Comparison of ENCODE assay signal across 12 mouse cellular contexts in the genomic region with DNA sequence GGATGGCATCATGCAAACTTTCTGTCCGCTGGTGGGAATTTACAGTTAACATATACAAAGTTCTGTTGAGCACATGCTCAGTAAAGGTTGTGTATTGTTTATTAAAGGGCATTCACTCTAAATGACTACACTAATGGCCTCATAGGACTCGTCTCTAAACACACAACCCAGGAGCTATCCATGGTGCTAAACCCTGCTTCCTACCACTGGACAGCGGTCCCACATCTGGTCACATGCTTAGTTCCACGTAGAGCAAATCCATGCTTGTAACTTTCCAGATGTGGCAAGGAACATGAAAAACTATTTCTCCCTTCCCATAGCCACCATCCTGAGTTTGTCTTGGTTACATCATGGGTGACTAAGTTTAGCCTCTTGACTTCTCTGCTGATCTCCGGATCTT. TPM values are rescaled to one million over a fixed set of nuclear protein-coding genes. Genes with fewer than 3 reads are reported as not detected.
A peak's percentile ranks its signal among the peaks of the same experiment; 100 is the strongest.
DNase-seq lines count a peak whose midpoint lies in the region; ATAC-seq and TF ChIP-seq lines count a peak whose summit lies in the region.
"Had no signal": no experiment of that assay in that cellular context is flagged by ENCODE, and none has a peak within 500 bp of the region (broad histone marks: within the 10 kb centered on the region; RNA-seq: fewer than 3 reads in every experiment).

No protein-coding gene starts in this region.

- H3K27me3 ChIP-seq in CH12.LX (replicated peaks) = no peaks in the 10 kb centered on the region
- H3K27me3 ChIP-seq in limb, embryonic 11.5 days (ENCODE audit: control insufficient read depth, insufficient read depth, low read length) = peaks cover 3% of the 10 kb centered on the region; the same call in 1 of the 2 replicates

- H3K36me3 ChIP-seq in CH12.LX (replicated peaks in 1 of 2; ENCODE audit: control insufficient read depth in 1 of 2, insufficient read depth in 1 of 2, low read length in 1 of 2) = no peaks in the 10 kb centered on the region
- H3K36me3 ChIP-seq in limb, embryonic 11.5 days (ENCODE audit: control insufficient read depth, insufficient read depth, low read length) = no peaks in the 10 kb centered on the region
- H3K36me3 ChIP-seq: forebrain, embryonic 10.5 days had no signal

- TF ChIP-seq EP300 in CH12.LX (IDR thresholded peaks at IDR 0.05; ENCODE audit: low read length) = no peak

- no peak overlapping the region for H3K27ac ChIP-seq in CH12.LX (ENCODE audit: insufficient read depth, low read depth)
- no peak overlapping the region for H3K27ac ChIP-seq in limb, embryonic 11.5 days (replicated peaks; ENCODE audit: low read depth, low read length)
- H3K27ac ChIP-seq: forebrain, embryonic 10.5 days had no signal

- H3K4me2 ChIP-seq in CH12.LX (ENCODE audit: insufficient read depth, low read depth, poor library complexity, severe bottlenecking) = no peak overlapping the region
- H3K4me2 ChIP-seq in limb, embryonic 11.5 days (ENCODE audit: low read depth, severe bottlenecking) = no peak overlapping the region

- TF ChIP-seq RAD21 in CH12.LX (IDR thresholded peaks at IDR 0.05; ENCODE audit: low read depth, low read length) = no peak

- in situ Hi-C loops in CH12.LX (cut with MboI; ENCODE audit: low pct_ligation_motif_present, low pct_unique_long_range_greater_than_20kb, low sequenced_read_pairs) = no loop called here

- peak; percentile 71 to 73 for DNase-seq in kidney, postnatal 4 days
- DNase-seq in kidney, adult 8-10 months = no peak
- no peak for DNase-seq in CH12.LX (ENCODE audit: extremely low read depth)
- peak; percentile 51 for DNase-seq in R1 (ENCODE audit: low read depth, low spot score)
- peak; percentile 78 for DNase-seq in limb, embryonic 11.5 days (ENCODE audit: low spot score)
- DNase-seq in cerebellum, postnatal 4 days (ENCODE audit: low spot score in 2 of 2) = no peak
- no peak for DNase-seq in left cerebral cortex, adult 9 months (ENCODE audit: low spot score in 2 of 2)
- DNase-seq in layer of hippocampus, postnatal 14 days (ENCODE audit: low spot score in 2 of 2) = no peak
- DNase-seq: cerebellum, adult 2 months had no signal

- no peak for ATAC-seq in limb, embryonic 11.5 days (ENCODE audit: insufficient number of reproducible peaks, low FRiP score, low TSS enrichment, low read depth)
- ATAC-seq: activated CD4-positive, CD25-positive, alpha-beta regulatory T cell, adult 4 months had no signal

- H3K4me1 ChIP-seq in CH12.LX (ENCODE audit: control insufficient read depth in 1 of 2, insufficient read depth in 2 of 2) = no peaks in the 10 kb centered on the region
- no peaks in the 10 kb centered on the region for H3K4me1 ChIP-seq in limb, embryonic 11.5 days (ENCODE audit: control insufficient read depth, insufficient read depth, low read length)

- no peaks in the 10 kb centered on the region for H3K9me3 ChIP-seq in CH12.LX (replicated peaks; ENCODE audit: low read length)
- no peaks in the 10 kb centered on the region for H3K9me3 ChIP-seq in limb, embryonic 11.5 days (ENCODE audit: control insufficient read depth, low read length)

- dilution Hi-C loops in CH12.LX (cut with MboI; ENCODE audit: extremely low pct_ligation_motif_present, extremely low pct_unique_long_range_greater_than_20kb, low sequenced_read_pairs) = no loop called here

- no peak for TF ChIP-seq CTCF in CH12.LX (conservative IDR thresholded peaks at IDR 0.05 in 1 of 2, IDR thresholded peaks at IDR 0.05 in 1 of 2; ENCODE audit: low read depth in 2 of 2, low read length in 2 of 2)

- H3K4me3 ChIP-seq in CH12.LX (replicated peaks in 1 of 3; ENCODE audit: low read depth in 2 of 3, low read length in 2 of 3, poor library complexity in 1 of 3) = no peak overlapping the region
- H3K4me3 ChIP-seq in limb, embryonic 11.5 days (ENCODE audit: low read depth, low read length) = no peak overlapping the region
- H3K4me3 ChIP-seq: forebrain, embryonic 10.5 days had no signal

- H3K9ac ChIP-seq in CH12.LX (ENCODE audit: insufficient read depth, low read depth) = no peak overlapping the region
- H3K9ac ChIP-seq in limb, embryonic 11.5 days (ENCODE audit: low read length) = no peak overlapping the region

- 65% methylated on average over 5 of the region's 5 CpGs for WGBS in limb, embryonic 11.5 days

- no peaks in the 10 kb centered on the region for H3K79me2 ChIP-seq in CH12.LX (replicated peaks; ENCODE audit: control insufficient read depth, extremely low read depth, insufficient read depth, poor library complexity, severe bottlenecking)

- no peak for TF ChIP-seq POLR2A in CH12.LX (IDR thresholded peaks at IDR 0.05; ENCODE audit: low read depth, low read length)

TF ChIP-seq in CH12.LX, 34 proteins besides CTCF, POLR2A, EP300 and RAD21:
- no peak for TF ChIP-seq ZMIZ1 (IDR thresholded peaks at IDR 0.05; ENCODE audit: low read depth, low read length)
- no peak for TF ChIP-seq E2F4 (IDR thresholded peaks at IDR 0.05; ENCODE audit: insufficient replicate concordance, low read depth, low read length)
- peak; percentile 54; the same call in 1 of the 2 replicates for TF ChIP-seq MXI1 (IDR thresholded peaks at IDR 0.05; ENCODE audit: low read depth, low read length)

RNA-seq across cellular contexts. Expression of gene Tmcc3, which starts 6.2 kb away (rescaled TPM):
- total RNA-seq in CH12.LX (2012; rRNA removed) (23.3 and 30.1 TPM in 2 replicates), CH12.LX (2014; rRNA removed) (11.3 and 11.4 TPM in 2 replicates)
- polyA plus RNA-seq in CH12.LX (2012; ENCODE audit: insufficient read length, low read depth) = 21.3 and 23.1 TPM in 2 replicates
- polyA plus RNA-seq in limb, embryonic 11.5 days (2014; fragmentation: Nextera tagmentation; extraction: Ambion mirVana) = 5.3 and 6.3 TPM in 2 replicates
- total RNA-seq in layer of hippocampus, postnatal 14 days (2021) = 10 to 100 TPM; 40.5 to 41.4 TPM

RNA-seq across cellular contexts. Expression of gene Gm4792, which starts 7.0 kb away (rescaled TPM):
- total RNA-seq in CH12.LX (2012; rRNA removed) (not detected in 2 replicates), CH12.LX (2014; rRNA removed) (not detected in 2 replicates)
- polyA plus RNA-seq in CH12.LX (2012; ENCODE audit: insufficient read length, low read depth) = not detected in 2 replicates
- not detected in 2 replicates for polyA plus RNA-seq in limb, embryonic 11.5 days (2014; fragmentation: Nextera tagmentation; extraction: Ambion mirVana)
- total RNA-seq in layer of hippocampus, postnatal 14 days (2021) = not detected
- polyA plus RNA-seq: activated CD4-positive, CD25-positive, alpha-beta regulatory T cell, adult 4 months; cerebellum, adult 2 months; heart, embryonic 14.5 days had no signal

Comparison
In these comparisons a context has a peak if more than half of its experiments do, and no peak if none do; other contexts are left out.
1. DNase-seq: peak in kidney, postnatal 4 days (2 of 2), R1 (single experiment) and limb, embryonic 11.5 days (single experiment); none in kidney, adult 8-10 months (0 of 2), CH12.LX (single experiment), cerebellum, postnatal 4 days (0 of 2), left cerebral cortex, adult 9 months (0 of 2) and layer of hippocampus, postnatal 14 days (0 of 2).